Mouse (Mus musculus): Measurements from ENCODE around the gene 4930555G01Rik. TPM values are rescaled to one million over a fixed set of nuclear protein-coding genes. Genes with fewer than 3 reads are reported as not detected.
A peak's percentile ranks its signal among the peaks of the same experiment; 100 is the strongest.
"Not testable (repeated sequence)": the region's sequence is repeated elsewhere in the genome, so short reads cannot be mapped to it uniquely, and the experiment has no call there.

The 4930555G01Rik gene
- under 1 TPM in 1 of 2 experiments, not detected in 1; 0.24 TPM for total RNA-seq (2021)

GRCm38 (mm10) chr14:5050329-5050728 lies at the start of gene 4930555G01Rik:
Gene 4930555G01Rik (plus strand): TSS chr14:5050629.
- intact Hi-C loops (cut with DNase I); DNase-seq: not testable (repeated sequence)

GRCm38 (mm10) chr14:5015591-5015990 lies 34.8 kb upstream of the 4930555G01Rik start, which contains the start of gene Gm3298:
Gene Gm3298 (plus strand): TSS chr14:5015891.
- DNase-seq; intact Hi-C loops (cut with DNase I): not testable (repeated sequence)

- peak; percentile 4 to 13 for DNase-seq
- intact Hi-C loops (cut with DNase I), result not testable (repeated sequence)
Observed at GRCm38 (mm10) chr14:5070611-5071490, 20.4 kb downstream of the 4930555G01Rik start, which contains the start of gene Gm8281. Gene Gm8281 (plus strand): TSS chr14:5071040.

Other genes with a start within 250 kb of the 4930555G01Rik start
- not detected for gene Gm3269, start 212.5 kb upstream of the 4930555G01Rik start, total RNA-seq (2021)
- 1 to 10 TPM in 1 of 2 experiments, not detected in 1; 3.3 TPM for gene Gm3264, start 195.1 kb upstream of the 4930555G01Rik start, total RNA-seq (2021)
- gene Gm3278, start 158.2 kb upstream of the 4930555G01Rik start, total RNA-seq (2021), result not detected
- gene Gm8297, start 66.7 kb upstream of the 4930555G01Rik start, total RNA-seq (2021), result not detected
- gene Gm3298, start 34.7 kb upstream of the 4930555G01Rik start, total RNA-seq (2021), result not detected
- under 1 TPM; 0.46 to 0.47 TPM for gene Gm8281, start 20.4 kb downstream of the 4930555G01Rik start, total RNA-seq (2021)
- not detected for gene Gm8279, start 80.9 kb downstream of the 4930555G01Rik start, total RNA-seq (2021)
- gene Gm3317, start 113.9 kb downstream of the 4930555G01Rik start, total RNA-seq (2021), result not detected
- gene Gm8271, start 135.2 kb downstream of the 4930555G01Rik start, total RNA-seq (2021), result not detected
- gene Gm3526, start 210.0 kb downstream of the 4930555G01Rik start, total RNA-seq (2021), result not detected